Mouse (Mus musculus): ENCODE data around the gene Hecw2. TPM values are rescaled to one million over a fixed set of nuclear protein-coding genes. Genes with fewer than 3 reads are reported as not detected.

Hecw2 gene
- polyA plus RNA-seq, 1 experiment from 2014 or later = 7.6 TPM

- Histone ChIP-seq H3K4me2 (no peak overlapping the region), H3K9me3 (no peaks in the 10 kb centered on the region), H3K36me3 (no peaks in the 10 kb centered on the region), H3K4me1 (no peaks in the 10 kb centered on the region), H3K27me3 (no peaks in the 10 kb centered on the region), H3K4me3 (no peak overlapping the region), H3K27ac (no peak overlapping the region), H3K9ac (no peak overlapping the region)
- no peak for ATAC-seq (ENCODE audit: insufficient number of reproducible peaks, insufficient read depth, low FRiP score, low TSS enrichment, low read depth)
- WGBS = 89% methylated on average over 6 of the region's 6 CpGs
Measured at GRCm38 (mm10) chr1:54153216-54153786, 41.7 kb downstream of the Hecw2 start.

- no peak overlapping the region for H3K4me2 ChIP-seq
- H3K4me3 ChIP-seq = no peak overlapping the region
- H3K4me1 ChIP-seq = no peaks in the 10 kb centered on the region
- H3K9ac ChIP-seq = no peak overlapping the region
- no peak overlapping the region for H3K27ac ChIP-seq
- no peaks in the 10 kb centered on the region for H3K27me3 ChIP-seq
- no peaks in the 10 kb centered on the region for H3K36me3 ChIP-seq
- ATAC-seq (ENCODE audit: insufficient number of reproducible peaks, insufficient read depth, low FRiP score, low TSS enrichment, low read depth) = no peak
- 91% methylated on average over 5 of the region's 5 CpGs for WGBS
- no peaks in the 10 kb centered on the region for H3K9me3 ChIP-seq
Measured at GRCm38 (mm10) chr1:54145106-54145505, 49.9 kb downstream of the Hecw2 start.

GRCm38 (mm10) chr1:54133802-54134436 lies 61.0 kb downstream of the Hecw2 start:
- 60% methylated on average over 4 of the region's 4 CpGs for WGBS
- Histone ChIP-seq H3K27me3 (no peaks in the 10 kb centered on the region), H3K36me3 (no peaks in the 10 kb centered on the region), H3K9me3 (no peaks in the 10 kb centered on the region), H3K27ac (no peak overlapping the region), H3K4me1 (peaks cover 7% of the 10 kb centered on the region), H3K4me2 (no peak overlapping the region), H3K4me3 (no peak overlapping the region), H3K9ac (no peak overlapping the region)
- ATAC-seq (ENCODE audit: insufficient number of reproducible peaks, insufficient read depth, low FRiP score, low TSS enrichment, low read depth) = no peak

- peak; percentile 63 for ATAC-seq (ENCODE audit: insufficient number of reproducible peaks, insufficient read depth, low FRiP score, low TSS enrichment, low read depth)
- H3K27me3 ChIP-seq = no peaks in the 10 kb centered on the region
- no peaks in the 10 kb centered on the region for H3K9me3 ChIP-seq
- H3K4me3 ChIP-seq = no peak overlapping the region
- peaks cover 34% of the 10 kb centered on the region for H3K4me1 ChIP-seq
- 40% methylated on average over 5 of the region's 5 CpGs for WGBS
- no peak overlapping the region for H3K4me2 ChIP-seq
- no peaks in the 10 kb centered on the region for H3K36me3 ChIP-seq
- H3K9ac ChIP-seq = no peak overlapping the region
- H3K27ac ChIP-seq = peak overlapping the region; percentile 68
Measured at GRCm38 (mm10) chr1:54128714-54129431, 66.1 kb downstream of the Hecw2 start.

- no peak for ATAC-seq (ENCODE audit: insufficient number of reproducible peaks, insufficient read depth, low FRiP score, low TSS enrichment, low read depth)
- no peak overlapping the region for H3K4me3 ChIP-seq
- no peaks in the 10 kb centered on the region for H3K9me3 ChIP-seq
- H3K27me3 ChIP-seq = no peaks in the 10 kb centered on the region
- H3K36me3 ChIP-seq = no peaks in the 10 kb centered on the region
- 48% methylated on average over 10 of the region's 10 CpGs for WGBS
- H3K4me1 ChIP-seq = peaks cover 42% of the 10 kb centered on the region
- H3K9ac ChIP-seq = no peak overlapping the region
- no peak overlapping the region for H3K4me2 ChIP-seq
- H3K27ac ChIP-seq = no peak overlapping the region
Measured at GRCm38 (mm10) chr1:54126991-54127742, 67.8 kb downstream of the Hecw2 start.

- no peaks in the 10 kb centered on the region for H3K36me3 ChIP-seq
- no peaks in the 10 kb centered on the region for H3K9me3 ChIP-seq
- peaks cover 45% of the 10 kb centered on the region for H3K4me1 ChIP-seq
- no peak overlapping the region for H3K9ac ChIP-seq
- no peak overlapping the region for H3K4me2 ChIP-seq
- WGBS = 55% methylated on average over 2 of the region's 2 CpGs
- H3K27me3 ChIP-seq = no peaks in the 10 kb centered on the region
- no peak overlapping the region for H3K27ac ChIP-seq
- H3K4me3 ChIP-seq = no peak overlapping the region
- no peak for ATAC-seq (ENCODE audit: insufficient number of reproducible peaks, insufficient read depth, low FRiP score, low TSS enrichment, low read depth)
Measured at GRCm38 (mm10) chr1:54122551-54122950, 72.4 kb downstream of the Hecw2 start.

- 78% methylated on average over 5 of the region's 5 CpGs for WGBS
- Histone ChIP-seq H3K9ac (no peak overlapping the region), H3K4me3 (no peak overlapping the region), H3K27me3 (no peaks in the 10 kb centered on the region), H3K36me3 (no peaks in the 10 kb centered on the region), H3K4me2 (no peak overlapping the region), H3K4me1 (peaks cover 34% of the 10 kb centered on the region), H3K27ac (no peak overlapping the region), H3K9me3 (no peaks in the 10 kb centered on the region)
- no peak for ATAC-seq (ENCODE audit: insufficient number of reproducible peaks, insufficient read depth, low FRiP score, low TSS enrichment, low read depth)
Measured at GRCm38 (mm10) chr1:54121071-54121730, 73.8 kb downstream of the Hecw2 start.

GRCm38 (mm10) chr1:54119638-54120320 lies 75.2 kb downstream of the Hecw2 start:
- Histone ChIP-seq H3K4me2 (no peak overlapping the region), H3K9ac (no peak overlapping the region), H3K4me3 (no peak overlapping the region), H3K36me3 (no peaks in the 10 kb centered on the region), H3K27ac (peak overlapping the region; percentile 2; the same call in 1 of the 2 replicates), H3K4me1 (peaks cover 29% of the 10 kb centered on the region), H3K9me3 (no peaks in the 10 kb centered on the region), H3K27me3 (no peaks in the 10 kb centered on the region)
- no peak; the same call in 1 of the 2 replicates for ATAC-seq (ENCODE audit: insufficient number of reproducible peaks, insufficient read depth, low FRiP score, low TSS enrichment, low read depth)
- WGBS = 57% methylated on average over 9 of the region's 9 CpGs

- Histone ChIP-seq H3K36me3 (no peaks in the 10 kb centered on the region), H3K27ac (peak overlapping the region; percentile 78), H3K4me1 (peaks cover 29% of the 10 kb centered on the region), H3K9me3 (no peaks in the 10 kb centered on the region), H3K9ac (no peak overlapping the region), H3K4me2 (peak overlapping the region; percentile 5; the same call in 1 of the 2 replicates), H3K4me3 (no peak overlapping the region), H3K27me3 (no peaks in the 10 kb centered on the region)
- WGBS = 46% methylated on average over 8 of the region's 8 CpGs
- ATAC-seq (ENCODE audit: insufficient number of reproducible peaks, insufficient read depth, low FRiP score, low TSS enrichment, low read depth) = no peak
Measured at GRCm38 (mm10) chr1:54118342-54118973, 76.5 kb downstream of the Hecw2 start.

- Histone ChIP-seq H3K27ac (no peak overlapping the region), H3K27me3 (no peaks in the 10 kb centered on the region), H3K4me2 (no peak overlapping the region), H3K4me1 (peaks cover 7% of the 10 kb centered on the region), H3K9me3 (no peaks in the 10 kb centered on the region), H3K36me3 (no peaks in the 10 kb centered on the region), H3K9ac (no peak overlapping the region), H3K4me3 (no peak overlapping the region)
- WGBS = 74% methylated on average over 8 of the region's 8 CpGs
- ATAC-seq (ENCODE audit: insufficient number of reproducible peaks, insufficient read depth, low FRiP score, low TSS enrichment, low read depth) = no peak
Measured at GRCm38 (mm10) chr1:54110920-54111605, 83.9 kb downstream of the Hecw2 start.

All from embryonic facial prominence, embryonic 13.5 days (tissue).